Mouse (Mus musculus) forebrain, postnatal 0 days (tissue): ENCODE results near the gene Nmrk2. TPM values are rescaled to one million over a fixed set of nuclear protein-coding genes. Genes with fewer than 3 reads are reported as not detected.

Experiments used
- ATAC-seq: fragments of 200-750 bp; cut with Nextera tagmentation; 2 replicates; pipeline ENCODE4 v1.8.0; 2017; ENCODE audit warnings: mild to moderate bottlenecking, moderate library complexity
- DNase-seq: peaks from one replicate; pipeline ENCODE4 v3.0.0-alpha.2; 2015
- H3K27ac ChIP-seq: fragments of 300-500 bp; sonication (generic); 2 replicates; pipeline ENCODE4 v1.5.1; 2014; ENCODE audit warnings: low read depth, mild to moderate bottlenecking, antibody characterized with exemption, low read length, moderate library complexity, mixed read lengths
- H3K27me3 ChIP-seq: fragments of 300-500 bp; sonication (generic); 2 replicates; pipeline ENCODE4 v1.6.1; 2014; ENCODE audit warnings: mild to moderate bottlenecking, low read length, mixed read lengths; ENCODE audit not compliant: insufficient read depth
- H3K36me3 ChIP-seq: fragments of 300-500 bp; sonication (generic); 2 replicates; pipeline ENCODE4 v1.6.1; 2014; ENCODE audit warnings: mild to moderate bottlenecking, moderate library complexity; ENCODE audit not compliant: insufficient read depth
- H3K4me1 ChIP-seq: fragments of 300-500 bp; sonication (generic); 2 replicates; pipeline ENCODE4 v1.6.1; 2014; ENCODE audit warnings: antibody characterized with exemption; ENCODE audit not compliant: insufficient read depth
- H3K4me2 ChIP-seq: fragments of 300-500 bp; sonication (generic); 2 replicates; pipeline ENCODE4 v1.6.1; 2014; ENCODE audit warnings: low read depth, mild to moderate bottlenecking, moderate library complexity
- H3K4me3 ChIP-seq: fragments of 300-500 bp; sonication (generic); 2 replicates; pipeline ENCODE4 v1.5.1; 2014; ENCODE audit warnings: low read depth, low read length, mixed read lengths
- H3K9ac ChIP-seq: fragments of 300-500 bp; sonication (generic); 2 replicates; pipeline ENCODE4 v1.6.1; 2014; ENCODE audit warnings: mild to moderate bottlenecking
- H3K9me3 ChIP-seq: fragments of 300-500 bp; sonication (generic); 2 replicates; pipeline ENCODE4 v1.6.1; 2016; ENCODE audit warnings: low read length
- CTCF ChIP-seq: sonication (generic); IDR thresholded peaks from 2 replicates; pipeline ENCODE4 v1.5.1; 2016; ENCODE audit warnings: antibody characterized with exemption, control low read depth, low read depth
- WGBS: fragments of 180-500 bp; shearing (Covaris S2); extraction: QIAGEN DNeasy Blood & Tissue Kit; methylation state at CpG from one replicate; pipeline ENCODE4 v1.1.7; 2014; 5-methylcytosine and 5-hydroxymethylcytosine counted together
- polyA plus RNA-seq: library from polyadenylated mRNA; unstranded; fragments of >200 nt; fragmentation: Nextera tagmentation; extraction: Ambion mirVana; gene quantifications from 2 replicates; pipeline ENCODE4 v1.2.1, GENCODE M21; 2015
- total RNA-seq: library from RNA; depleted of rRNA; stranded (reverse); fragments of >200 nt; gene quantifications from 2 replicates; pipeline ENCODE4 v1.2.3, GENCODE M21; 2014; rRNA removed

The Nmrk2 gene
- total and polyA plus RNA-seq, 2 experiments from 2014 or later, result not detected

DNA sequence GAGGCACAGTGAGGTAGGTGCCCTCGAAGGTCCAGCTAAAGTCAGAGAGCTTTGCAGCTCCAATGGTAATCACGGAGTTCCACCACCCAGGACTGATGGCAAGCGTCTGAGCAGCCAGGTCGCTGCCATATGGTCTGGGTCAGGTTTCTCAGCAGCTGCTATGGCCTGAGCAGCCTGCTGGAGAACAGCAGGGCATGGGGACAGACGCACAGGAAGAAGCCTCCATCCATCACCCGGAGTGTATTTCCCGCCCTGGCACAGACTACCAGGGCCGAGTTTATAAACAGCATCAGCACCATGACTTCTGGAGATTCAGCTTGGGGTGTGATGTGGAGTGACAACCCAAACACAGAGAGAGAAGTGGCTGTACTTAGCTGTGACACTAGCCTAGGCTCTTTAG lies 36.7 kb downstream of the Nmrk2 start:
- no peak overlapping the region for H3K27ac ChIP-seq
- no peak for DNase-seq
- WGBS, result 89% methylated on average over 8 of the region's 8 CpGs
- H3K4me2 ChIP-seq, result no peak overlapping the region
- H3K36me3 ChIP-seq, result peaks cover 24% of the 10 kb centered on the region; the same call in 1 of the 2 replicates
- peaks cover 7% of the 10 kb centered on the region for H3K4me1 ChIP-seq
- no peak overlapping the region for H3K4me3 ChIP-seq
- H3K27me3 ChIP-seq, result no peaks in the 10 kb centered on the region
- no peak overlapping the region for H3K9ac ChIP-seq
- no peak for ATAC-seq
- H3K9me3 ChIP-seq, result no peaks in the 10 kb centered on the region
- TF ChIP-seq CTCF, result no peak

GRCm38 (mm10) chr10:81162318-81162652 lies 39.6 kb downstream of the Nmrk2 start:
- no peak for TF ChIP-seq CTCF
- Histone ChIP-seq H3K27me3 (no peaks in the 10 kb centered on the region), H3K4me3 (no peak overlapping the region), H3K4me1 (peaks cover 4% of the 10 kb centered on the region), H3K9ac (no peak overlapping the region), H3K9me3 (no peaks in the 10 kb centered on the region), H3K36me3 (peaks cover 43% of the 10 kb centered on the region), H3K4me2 (no peak overlapping the region), H3K27ac (no peak overlapping the region)
- 69% methylated on average over 2 of the region's 2 CpGs for WGBS
- ATAC-seq, result no peak
- DNase-seq, result no peak

DNA sequence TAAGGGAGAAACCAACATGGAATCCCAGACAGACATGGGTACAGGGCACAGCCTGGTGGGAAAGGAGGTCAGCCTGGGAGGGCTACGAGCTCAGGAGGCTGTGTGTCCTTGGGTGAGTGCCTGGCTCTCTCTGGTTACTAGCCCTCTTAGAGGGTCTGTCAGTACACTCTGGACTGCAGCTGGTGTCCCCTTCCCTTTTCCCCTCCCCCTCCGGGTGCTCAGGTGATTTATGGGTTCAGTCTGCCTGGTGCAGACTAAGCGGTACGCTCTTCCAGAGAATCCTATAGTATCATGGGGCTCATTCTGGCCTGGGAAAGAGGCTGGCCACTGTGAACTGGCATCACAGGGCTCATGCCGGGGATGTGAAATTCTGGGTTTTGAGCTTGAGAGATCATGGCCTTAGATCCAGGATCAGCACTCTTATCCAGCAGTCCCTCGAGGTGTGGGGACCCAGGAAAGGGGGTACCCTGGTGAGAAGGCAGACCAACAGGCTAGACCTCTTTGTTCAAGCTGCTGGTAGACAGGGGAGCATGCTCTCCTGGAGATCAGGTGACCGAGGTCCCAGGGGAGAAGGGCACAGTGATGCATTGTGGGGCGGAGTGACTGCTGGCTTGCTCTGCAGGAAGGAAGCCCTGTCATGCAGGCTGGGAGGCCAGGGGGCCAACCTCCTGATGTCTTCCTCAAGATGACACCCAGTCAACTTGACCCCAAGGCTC lies 40.1 kb downstream of the Nmrk2 start:
- no peak overlapping the region for H3K4me3 ChIP-seq
- 88% methylated on average over 8 of the region's 8 CpGs for whole genome bisulfite sequencing
- no peak overlapping the region for H3K27ac ChIP-seq
- TF ChIP-seq CTCF, result no peak
- H3K36me3 ChIP-seq, result peaks cover 48% of the 10 kb centered on the region
- DNase-seq (no peak), ATAC-seq (no peak)
- H3K9me3 ChIP-seq, result no peaks in the 10 kb centered on the region
- no peak overlapping the region for H3K4me2 ChIP-seq
- H3K4me1 ChIP-seq, result peaks cover 1% of the 10 kb centered on the region
- no peaks in the 10 kb centered on the region for H3K27me3 ChIP-seq
- no peak overlapping the region for H3K9ac ChIP-seq

DNA sequence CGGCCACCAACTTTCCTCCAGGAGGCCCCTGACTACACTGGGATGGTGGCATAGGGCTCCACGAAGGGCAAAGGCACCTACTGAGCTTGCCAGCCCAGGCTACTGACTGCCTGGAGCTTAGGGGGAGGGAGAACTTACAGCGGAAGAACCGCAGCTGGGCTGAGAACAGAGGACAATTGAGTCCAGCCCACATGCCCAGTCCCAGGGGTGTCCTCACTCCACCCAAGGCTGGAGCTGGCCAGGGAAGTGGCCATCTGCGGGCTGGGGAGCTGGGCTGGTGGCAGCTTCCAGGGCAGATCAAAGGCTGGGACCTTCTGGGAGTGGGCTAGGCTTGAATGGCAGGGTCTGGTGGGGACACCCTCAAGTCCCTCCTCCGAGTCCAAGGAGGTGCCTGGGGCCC lies 47.1 kb downstream of the Nmrk2 start:
- Histone ChIP-seq H3K27me3 (no peaks in the 10 kb centered on the region), H3K4me2 (no peak overlapping the region), H3K9me3 (no peaks in the 10 kb centered on the region), H3K4me3 (no peak overlapping the region), H3K4me1 (no peaks in the 10 kb centered on the region), H3K9ac (no peak overlapping the region), H3K27ac (no peak overlapping the region), H3K36me3 (peaks cover 62% of the 10 kb centered on the region)
- no peak for ATAC-seq
- DNase-seq, result no peak
- TF ChIP-seq CTCF, result no peak
- WGBS, result 89% methylated on average over 6 of the region's 6 CpGs

- DNase-seq (no peak), ATAC-seq (no peak)
- no peaks in the 10 kb centered on the region for H3K9me3 ChIP-seq
- no peaks in the 10 kb centered on the region for H3K4me1 ChIP-seq
- no peaks in the 10 kb centered on the region for H3K27me3 ChIP-seq
- no peak for TF ChIP-seq CTCF
- no peak overlapping the region for H3K27ac ChIP-seq
- H3K9ac ChIP-seq, result no peak overlapping the region
- H3K36me3 ChIP-seq, result peaks cover 59% of the 10 kb centered on the region
- WGBS, result 89% methylated on average over 12 of the region's 12 CpGs
- H3K4me3 ChIP-seq, result no peak overlapping the region
- H3K4me2 ChIP-seq, result no peak overlapping the region
Observed at GRCm38 (mm10) chr10:81154313-81154712, 47.5 kb downstream of the Nmrk2 start.

GRCm38 (mm10) chr10:81152609-81153008 lies 49.2 kb downstream of the Nmrk2 start:
- H3K36me3 ChIP-seq, result peaks cover 65% of the 10 kb centered on the region
- H3K9me3 ChIP-seq, result no peaks in the 10 kb centered on the region
- H3K4me1 ChIP-seq, result no peaks in the 10 kb centered on the region
- H3K4me2 ChIP-seq, result no peak overlapping the region
- no peak overlapping the region for H3K27ac ChIP-seq
- DNase-seq (no peak), ATAC-seq (no peak)
- H3K4me3 ChIP-seq, result no peak overlapping the region
- TF ChIP-seq CTCF, result no peak
- no peak overlapping the region for H3K9ac ChIP-seq
- WGBS, result 84% methylated on average over 12 of the region's 12 CpGs
- no peaks in the 10 kb centered on the region for H3K27me3 ChIP-seq

- WGBS, result 74% methylated on average over 6 of the region's 6 CpGs
- Histone ChIP-seq H3K36me3 (peaks cover 65% of the 10 kb centered on the region), H3K9ac (no peak overlapping the region), H3K4me1 (no peaks in the 10 kb centered on the region), H3K27me3 (no peaks in the 10 kb centered on the region), H3K4me3 (no peak overlapping the region), H3K9me3 (no peaks in the 10 kb centered on the region), H3K4me2 (no peak overlapping the region), H3K27ac (no peak overlapping the region)
- DNase-seq (no peak), ATAC-seq (no peak)
- no peak for TF ChIP-seq CTCF
Observed at GRCm38 (mm10) chr10:81151261-81151660, 50.6 kb downstream of the Nmrk2 start.

Other genes starting within 250 kb of the Nmrk2 start
- gene Gng7, start 187.1 kb downstream of the Nmrk2 start, total RNA-seq, result 64.5 and 91.4 TPM in 2 replicates
- 76.2 and 85.7 TPM in 2 replicates for gene Gng7, start 187.1 kb downstream of the Nmrk2 start, polyA plus RNA-seq
- 65.4 and 76.0 TPM in 2 replicates for gene Diras1, start 176.4 kb downstream of the Nmrk2 start, total RNA-seq
- gene Diras1, start 176.4 kb downstream of the Nmrk2 start, polyA plus RNA-seq, result 66.1 and 70.2 TPM in 2 replicates
- 82.1 and 104 TPM in 2 replicates for gene Slc39a3, start 164.6 kb downstream of the Nmrk2 start, total RNA-seq
- 43.5 and 45.2 TPM in 2 replicates for gene Slc39a3, start 164.6 kb downstream of the Nmrk2 start, polyA plus RNA-seq
- gene Sgta, start 141.9 kb downstream of the Nmrk2 start, total RNA-seq, result 176 and 215 TPM in 2 replicates
- 326 and 360 TPM in 2 replicates for gene Sgta, start 141.9 kb downstream of the Nmrk2 start, polyA plus RNA-seq
- 69.0 and 74.6 TPM in 2 replicates for gene Thop1, start 132.0 kb downstream of the Nmrk2 start, total RNA-seq
- gene Thop1, start 132.0 kb downstream of the Nmrk2 start, polyA plus RNA-seq, result 45.9 and 52.5 TPM in 2 replicates
- 0.38 and 0.43 TPM in 2 replicates for gene Creb3l3, start 103.2 kb downstream of the Nmrk2 start, total RNA-seq
- 0.29 and 0.40 TPM in 2 replicates for gene Creb3l3, start 103.2 kb downstream of the Nmrk2 start, polyA plus RNA-seq
- 194 and 215 TPM in 2 replicates for gene Map2k2, start 96.1 kb downstream of the Nmrk2 start, total RNA-seq
- 167 and 194 TPM in 2 replicates for gene Map2k2, start 96.1 kb downstream of the Nmrk2 start, polyA plus RNA-seq
- 21.6 and 27.2 TPM in 2 replicates for gene Zbtb7a, start 66.8 kb downstream of the Nmrk2 start, total RNA-seq
- 12.4 and 15.7 TPM in 2 replicates for gene Zbtb7a, start 66.8 kb downstream of the Nmrk2 start, polyA plus RNA-seq
- 30.1 and 32.5 TPM in 2 replicates for gene Pias4, start 34.1 kb downstream of the Nmrk2 start, total RNA-seq
- 28.1 and 35.8 TPM in 2 replicates for gene Pias4, start 34.1 kb downstream of the Nmrk2 start, polyA plus RNA-seq
- gene Eef2, start 25.4 kb downstream of the Nmrk2 start, total RNA-seq, result 2,084 and 2,175 TPM in 2 replicates
- gene Eef2, start 25.4 kb downstream of the Nmrk2 start, polyA plus RNA-seq, result 466 and 485 TPM in 2 replicates
- 64.6 and 68.9 TPM in 2 replicates for gene Dapk3, start 19.0 kb downstream of the Nmrk2 start, total RNA-seq
- gene Dapk3, start 19.0 kb downstream of the Nmrk2 start, polyA plus RNA-seq, result 58.1 TPM in 2 replicates
- not detected in 2 replicates for gene 4930442H23Rik, start 18.2 kb downstream of the Nmrk2 start, total RNA-seq
- 0.11 and 0.24 TPM in 2 replicates for gene 4930442H23Rik, start 18.2 kb downstream of the Nmrk2 start, polyA plus RNA-seq
- 163 and 170 TPM in 2 replicates for gene Atcay, start 28.8 kb upstream of the Nmrk2 start, total RNA-seq
- 78.8 and 79.2 TPM in 2 replicates for gene Atcay, start 28.8 kb upstream of the Nmrk2 start, polyA plus RNA-seq
- gene Zfr2, start 31.1 kb upstream of the Nmrk2 start, total RNA-seq, result 51.0 and 52.1 TPM in 2 replicates
- 13.0 and 18.7 TPM in 2 replicates for gene Zfr2, start 31.1 kb upstream of the Nmrk2 start, polyA plus RNA-seq
- gene Matk, start 50.9 kb upstream of the Nmrk2 start, total RNA-seq, result 87.3 and 113 TPM in 2 replicates
- 66.4 and 79.4 TPM in 2 replicates for gene Matk, start 50.9 kb upstream of the Nmrk2 start, polyA plus RNA-seq
- gene Mrpl54, start 64.9 kb upstream of the Nmrk2 start, total RNA-seq, result 90.2 and 94.9 TPM in 2 replicates
- 134 and 148 TPM in 2 replicates for gene Mrpl54, start 64.9 kb upstream of the Nmrk2 start, polyA plus RNA-seq
- 43.3 and 44.6 TPM in 2 replicates for gene Apba3, start 64.9 kb upstream of the Nmrk2 start, total RNA-seq
- 22.8 and 24.8 TPM in 2 replicates for gene Apba3, start 64.9 kb upstream of the Nmrk2 start, polyA plus RNA-seq
- gene Tjp3, start 89.5 kb upstream of the Nmrk2 start, total RNA-seq, result 6.3 and 8.5 TPM in 2 replicates
- 5.7 and 6.4 TPM in 2 replicates for gene Tjp3, start 89.5 kb upstream of the Nmrk2 start, polyA plus RNA-seq
- 189 and 229 TPM in 2 replicates for gene Pip5k1c, start 90.9 kb upstream of the Nmrk2 start, total RNA-seq
- 110 and 130 TPM in 2 replicates for gene Pip5k1c, start 90.9 kb upstream of the Nmrk2 start, polyA plus RNA-seq
- gene Cactin, start 119.1 kb upstream of the Nmrk2 start, total RNA-seq, result 24.2 and 43.4 TPM in 2 replicates
- 19.9 and 24.2 TPM in 2 replicates for gene Cactin, start 119.1 kb upstream of the Nmrk2 start, polyA plus RNA-seq
- 2.4 and 3.9 TPM in 2 replicates for gene Tbxa2r, start 126.7 kb upstream of the Nmrk2 start, total RNA-seq
- 3.3 and 3.4 TPM in 2 replicates for gene Tbxa2r, start 126.7 kb upstream of the Nmrk2 start, polyA plus RNA-seq
- 0.15 TPM in 1 of 2 replicates, not detected in the other for gene Gipc3, start 141.2 kb upstream of the Nmrk2 start, total RNA-seq
- gene Gipc3, start 141.2 kb upstream of the Nmrk2 start, polyA plus RNA-seq, result not detected in 2 replicates
- gene Hmg20b, start 148.4 kb upstream of the Nmrk2 start, total RNA-seq, result 15.1 and 21.6 TPM in 2 replicates
- gene Hmg20b, start 148.4 kb upstream of the Nmrk2 start, polyA plus RNA-seq, result 25.1 and 25.2 TPM in 2 replicates
- gene Mfsd12, start 155.4 kb upstream of the Nmrk2 start, total RNA-seq, result 19.8 and 23.4 TPM in 2 replicates
- gene Mfsd12, start 155.4 kb upstream of the Nmrk2 start, polyA plus RNA-seq, result 10.1 TPM in 2 replicates
- gene 4930404N11Rik, start 163.8 kb upstream of the Nmrk2 start, total RNA-seq, result not detected in 2 replicates
- gene 4930404N11Rik, start 163.8 kb upstream of the Nmrk2 start, polyA plus RNA-seq, result 0.16 and 0.20 TPM in 2 replicates
- gene Fzr1, start 176.5 kb upstream of the Nmrk2 start, total RNA-seq, result 60.2 and 67.2 TPM in 2 replicates
- gene Fzr1, start 176.5 kb upstream of the Nmrk2 start, polyA plus RNA-seq, result 128 and 132 TPM in 2 replicates
- gene Dohh, start 182.4 kb upstream of the Nmrk2 start, total RNA-seq, result 126 and 139 TPM in 2 replicates
- 111 and 125 TPM in 2 replicates for gene Dohh, start 182.4 kb upstream of the Nmrk2 start, polyA plus RNA-seq
- gene Gm48551, start 182.4 kb upstream of the Nmrk2 start, total RNA-seq, result 2.5 and 3.3 TPM in 2 replicates
- gene Gm48551, start 182.4 kb upstream of the Nmrk2 start, polyA plus RNA-seq, result 5.0 and 7.3 TPM in 2 replicates
- gene Gm48552, start 187.0 kb upstream of the Nmrk2 start, total RNA-seq, result 5.8 and 16.6 TPM in 2 replicates
- gene Gm48552, start 187.0 kb upstream of the Nmrk2 start, polyA plus RNA-seq, result 1.9 and 3.7 TPM in 2 replicates
- gene Smim24, start 191.0 kb upstream of the Nmrk2 start, total RNA-seq, result 0.77 and 1.3 TPM in 2 replicates
- 1.7 TPM in 2 replicates for gene Smim24, start 191.0 kb upstream of the Nmrk2 start, polyA plus RNA-seq